Mouse (Mus musculus) liver, postnatal 0 days (tissue): Measurements from ENCODE around the gene Pth2. TPM values are rescaled to one million over a fixed set of nuclear protein-coding genes. Genes with fewer than 3 reads are reported as not detected.
"Not testable (repeated sequence)": the region's sequence is repeated elsewhere in the genome, so short reads cannot be mapped to it uniquely, and the experiment has no call there.

Experiments used
- ATAC-seq: fragments of 200-750 bp; cut with Nextera tagmentation; 2 replicates; pipeline ENCODE4 v1.8.0; 2017; ENCODE audit warnings: mild to moderate bottlenecking, moderate library complexity
- DNase-seq: peaks from one replicate; pipeline ENCODE4 v3.0.0-alpha.2; 2016
- H3K27ac ChIP-seq: fragments of 300-500 bp; sonication (generic); 2 replicates; pipeline ENCODE4 v1.5.1; 2014; ENCODE audit warnings: antibody characterized with exemption, moderate library complexity, mild to moderate bottlenecking, low read depth
- H3K27me3 ChIP-seq: fragments of 300-500 bp; sonication (generic); 2 replicates; pipeline ENCODE4 v1.6.1; 2014; ENCODE audit warnings: low read length, control low read depth, mixed read lengths; ENCODE audit not compliant: insufficient read depth
- H3K36me3 ChIP-seq: fragments of 300-500 bp; sonication (generic); replicated peaks from 2 replicates; pipeline ENCODE4 v1.6.1; 2014; ENCODE audit warnings: mild to moderate bottlenecking, control low read depth, low read length, moderate library complexity, mixed read lengths; ENCODE audit not compliant: insufficient read depth
- H3K4me1 ChIP-seq: fragments of 300-500 bp; sonication (generic); 2 replicates; pipeline ENCODE4 v1.6.1; 2014; ENCODE audit warnings: antibody characterized with exemption, mild to moderate bottlenecking, control low read depth; ENCODE audit not compliant: insufficient read depth
- H3K4me2 ChIP-seq: fragments of 300-500 bp; sonication (generic); 2 replicates; pipeline ENCODE4 v1.6.1; 2014; ENCODE audit warnings: low read depth, mild to moderate bottlenecking, low read length, moderate library complexity, mixed read lengths
- H3K4me3 ChIP-seq: fragments of 300-500 bp; sonication (generic); 2 replicates; pipeline ENCODE4 v1.5.1; 2014; ENCODE audit warnings: low read depth, low read length
- H3K9ac ChIP-seq: fragments of 300-500 bp; sonication (generic); replicated peaks from 2 replicates; pipeline ENCODE4 v1.6.1; 2014; ENCODE audit warnings: mild to moderate bottlenecking, moderate library complexity
- H3K9me3 ChIP-seq: fragments of 300-500 bp; sonication (generic); 2 replicates; pipeline ENCODE4 v1.6.1; 2016; ENCODE audit warnings: mild to moderate bottlenecking, control low read depth, low read length, mixed read lengths
- CTCF ChIP-seq: sonication (generic); IDR thresholded peaks from 2 replicates; pipeline ENCODE4 v1.5.1; 2016; ENCODE audit warnings: antibody characterized with exemption, low read depth
- EP300 ChIP-seq: IDR thresholded peaks from 2 replicates; pipeline ENCODE4 v1.6.1; 2016; ENCODE audit warnings: antibody characterized with exemption, low read depth, mild to moderate bottlenecking
- WGBS: fragments of 180-500 bp; shearing (Covaris S2); extraction: QIAGEN DNeasy Blood & Tissue Kit; methylation state at CpG from one replicate; pipeline ENCODE4 v1.1.7; 2014; ENCODE audit not compliant: insufficient replicate concordance; 5-methylcytosine and 5-hydroxymethylcytosine counted together
- polyA plus RNA-seq: library from polyadenylated mRNA; unstranded; fragments of >200 nt; fragmentation: Nextera tagmentation; extraction: Ambion mirVana; gene quantifications from 2 replicates; pipeline ENCODE4 v1.2.1, GENCODE M21; 2015

Gene Pth2
- polyA plus RNA-seq, 1 experiment from 2014 or later, result not detected

GRCm38 (mm10) chr7:45150321-45150720, 30.5 kb upstream of the Pth2 start:
- no peak for ATAC-seq
- no peak overlapping the region for H3K9ac ChIP-seq
- 0 out of 2 replicates have a peak overlapping the region, but pooled peaks have one; percentile 22 for H3K27ac ChIP-seq
- TF ChIP-seq CTCF, result no peak
- no peak for TF ChIP-seq EP300
- peaks cover 26% of the 10 kb centered on the region for H3K4me1 ChIP-seq
- no peak for DNase-seq
- H3K4me3 ChIP-seq, result no peak overlapping the region
- H3K4me2 ChIP-seq, result no peak overlapping the region
- H3K9me3 ChIP-seq, result no peaks in the 10 kb centered on the region
- no peaks in the 10 kb centered on the region for H3K27me3 ChIP-seq
- WGBS, result 76% methylated on average over 4 of the region's 4 CpGs
- H3K36me3 ChIP-seq, result peaks cover 13% of the 10 kb centered on the region

GRCm38 (mm10) chr7:45151303-45151702, 29.5 kb upstream of the Pth2 start:
- 67% methylated on average over 11 of the region's 11 CpGs for WGBS
- no peaks in the 10 kb centered on the region for H3K9me3 ChIP-seq

GRCm38 (mm10) chr7:45153052-45153451, 27.7 kb upstream of the Pth2 start:
- H3K4me2 ChIP-seq, result peak overlapping the region; percentile 97

More at GRCm38 (mm10) chr7:45151303-45151702, 29.5 kb upstream of the Pth2 start:
- Histone ChIP-seq H3K36me3 (peaks cover 4% of the 10 kb centered on the region), H3K27me3 (no peaks in the 10 kb centered on the region), H3K4me3 (no peak overlapping the region), H3K4me2 (no peak overlapping the region), H3K27ac (peak overlapping the region; percentile 22; the same call in 1 of the 2 replicates), H3K4me1 (peaks cover 26% of the 10 kb centered on the region), H3K9ac (no peak overlapping the region)
- ATAC-seq, result no peak
- TF ChIP-seq EP300, result no peak
- TF ChIP-seq CTCF, result no peak
- no peak for DNase-seq

GRCm38 (mm10) chr7:45153586-45153985, 27.2 kb upstream of the Pth2 start:
- Histone ChIP-seq H3K27me3 (no peaks in the 10 kb centered on the region), H3K4me3 (peak overlapping the region; percentile 71), H3K9ac (peak overlapping the region; percentile 88), H3K4me1 (peaks cover 18% of the 10 kb centered on the region), H3K4me2 (peak overlapping the region; percentile 97), H3K36me3 (peaks cover 2% of the 10 kb centered on the region), H3K9me3 (no peaks in the 10 kb centered on the region), H3K27ac (peak overlapping the region; percentile 95)
- 4% methylated on average over 5 of the region's 5 CpGs for WGBS
- TF ChIP-seq CTCF (no peak), EP300 (no peak)
- ATAC-seq (no peak), DNase-seq (no peak)

More at GRCm38 (mm10) chr7:45153052-45153451, 27.7 kb upstream of the Pth2 start:
- H3K9ac ChIP-seq, H3K27ac ChIP-seq, H3K27me3 ChIP-seq, ATAC-seq, H3K36me3 ChIP-seq, H3K4me3 ChIP-seq, DNase-seq, H3K9me3 ChIP-seq: not testable (repeated sequence)
- H3K4me1 ChIP-seq, result peaks cover 21% of the 10 kb centered on the region
- 75% methylated on average over 2 of the region's 2 CpGs for WGBS

GRCm38 (mm10) chr7:45154096-45154992, 26.5 kb upstream of the Pth2 start, which contains the start of the genes Pih1d1 and Aldh16a1:
Gene Pih1d1, plus strand, starts transcription at chr7:45154303.
Gene Aldh16a1, minus strand, starts transcription at chr7:45154584.
- Histone ChIP-seq H3K27ac (peak within 1 kb of the TSS; percentile 95), H3K9me3 (no peaks in the 10 kb centered on the region), H3K9ac (peak within 1 kb of the TSS; percentile 88), H3K4me3 (peak within 1 kb of the TSS; percentile 71), H3K4me2 (peak within 1 kb of the TSS; percentile 97), H3K36me3 (peaks cover 2% of the 10 kb centered on the region), H3K4me1 (peaks cover 16% of the 10 kb centered on the region), H3K27me3 (no peaks in the 10 kb centered on the region)
- ATAC-seq (peak; percentile 96), DNase-seq (peak; percentile 98)
- 2% methylated on average over 69 of the region's 69 CpGs for WGBS
- TF ChIP-seq EP300 (peak; percentile 42; the same call in 1 of the 2 replicates), CTCF (peak; percentile 76)

- DNase-seq, result peak; percentile 70
- H3K4me3 ChIP-seq, result peak overlapping the region; percentile 71
- H3K4me1 ChIP-seq, result peaks cover 16% of the 10 kb centered on the region
- H3K27me3 ChIP-seq, result no peaks in the 10 kb centered on the region
- WGBS, result 75% methylated on average over 12 of the region's 12 CpGs
- peak; percentile 51 for ATAC-seq
- H3K9me3 ChIP-seq, result no peaks in the 10 kb centered on the region
- no peak overlapping the region for H3K9ac ChIP-seq
- H3K27ac ChIP-seq, result peak overlapping the region; percentile 95
- H3K36me3 ChIP-seq, result peaks cover 2% of the 10 kb centered on the region
- H3K4me2 ChIP-seq, result peak overlapping the region; percentile 97
- peak; percentile 69 for TF ChIP-seq CTCF
- TF ChIP-seq EP300, result no peak
Measured at GRCm38 (mm10) chr7:45154993-45155514, 25.7 kb upstream of the Pth2 start.
